In the genomic region with DNA sequence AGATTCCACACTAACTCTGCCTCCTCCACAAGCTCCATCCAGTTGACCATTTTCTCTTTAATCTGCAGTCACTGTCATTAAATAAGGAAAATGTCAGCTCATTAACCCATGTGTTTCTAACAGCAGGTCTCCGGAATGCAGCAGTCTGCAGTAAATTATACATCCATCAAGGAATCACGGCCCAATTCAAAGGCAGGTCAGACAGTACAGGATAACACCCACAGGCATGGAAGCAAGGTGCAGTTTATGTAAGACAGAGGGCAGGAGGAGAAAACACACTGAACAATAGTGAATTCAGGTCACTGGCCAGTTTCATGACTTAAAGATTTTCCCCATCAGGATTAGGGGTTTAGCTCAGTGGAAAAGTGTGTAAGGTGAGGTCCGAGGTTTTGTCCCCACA, we compare ENCODE assay signal across 17 mouse cellular contexts. TPM values are rescaled to one million over a fixed set of nuclear protein-coding genes. Genes with fewer than 3 reads are reported as not detected.
A peak's percentile ranks its signal among the peaks of the same experiment; 100 is the strongest.
DNase-seq lines count a peak whose midpoint lies in the region; ATAC-seq and TF ChIP-seq lines count a peak whose summit lies in the region.
"Had no signal": no experiment of that assay in that cellular context is flagged by ENCODE, and none has a peak within 500 bp of the region (broad histone marks: within the 10 kb centered on the region; RNA-seq: fewer than 3 reads in every experiment).

No protein-coding gene starts in this region.

- 55% methylated on average over 3 of the region's 3 CpGs for WGBS in hindbrain, embryonic 10.5 days
- 31% methylated on average over 3 of the region's 3 CpGs for WGBS in hindbrain, postnatal 0 days
- WGBS in midbrain, embryonic 12.5 days = 48% methylated on average over 3 of the region's 3 CpGs
- WGBS in midbrain, postnatal 0 days = 33% methylated on average over 3 of the region's 3 CpGs
- WGBS in forebrain, embryonic 15.5 days = 49% methylated on average over 3 of the region's 3 CpGs
- WGBS in neural tube, embryonic 13.5 days = 23% methylated on average over 3 of the region's 3 CpGs

- ATAC-seq in hindbrain, postnatal 0 days = no peak
- ATAC-seq in midbrain, embryonic 12.5 days (ENCODE audit: low FRiP score, low read depth) = no peak
- no peak for ATAC-seq in midbrain, postnatal 0 days (ENCODE audit: low FRiP score)
- ATAC-seq in forebrain, embryonic 15.5 days (replicated peaks) = no peak
- ATAC-seq in neural tube, embryonic 13.5 days (ENCODE audit: low read depth) = peak; percentile 71
- ATAC-seq: intestine, postnatal 0 days; liver, postnatal 0 days had no signal

- H3K27ac ChIP-seq in hindbrain, embryonic 10.5 days = peak overlapping the region; percentile 50; the same call in 1 of the 2 replicates
- no peak overlapping the region for H3K27ac ChIP-seq in hindbrain, postnatal 0 days
- peak overlapping the region; percentile 46; the same call in 1 of the 2 replicates for H3K27ac ChIP-seq in midbrain, embryonic 12.5 days (replicated peaks)
- no peak overlapping the region for H3K27ac ChIP-seq in midbrain, postnatal 0 days (ENCODE audit: low read depth, low read length)
- H3K27ac ChIP-seq in forebrain, embryonic 15.5 days (replicated peaks) = peak overlapping the region; percentile 59
- H3K27ac ChIP-seq in neural tube, embryonic 13.5 days (replicated peaks) = peak overlapping the region; percentile 24
- H3K27ac ChIP-seq: gastrocnemius, adult 2 months had no signal

- no peaks in the 10 kb centered on the region for H3K27me3 ChIP-seq in hindbrain, embryonic 10.5 days (ENCODE audit: insufficient read depth, poor library complexity, severe bottlenecking)
- H3K27me3 ChIP-seq in hindbrain, postnatal 0 days (ENCODE audit: insufficient read depth, low read length) = no peaks in the 10 kb centered on the region
- H3K27me3 ChIP-seq in midbrain, embryonic 12.5 days = no peaks in the 10 kb centered on the region; the same call in 1 of the 2 replicates
- no peaks in the 10 kb centered on the region for H3K27me3 ChIP-seq in midbrain, postnatal 0 days (ENCODE audit: insufficient read depth, low read length)
- no peaks in the 10 kb centered on the region for H3K27me3 ChIP-seq in forebrain, embryonic 15.5 days
- no peaks in the 10 kb centered on the region for H3K27me3 ChIP-seq in neural tube, embryonic 13.5 days
- H3K27me3 ChIP-seq: megakaryocyte, embryonic 14.5 days had no signal

- no peak overlapping the region for H3K9ac ChIP-seq in hindbrain, postnatal 0 days (replicated peaks; ENCODE audit: low read length)
- H3K9ac ChIP-seq in midbrain, embryonic 12.5 days (replicated peaks) = no peak overlapping the region
- no peak overlapping the region for H3K9ac ChIP-seq in midbrain, postnatal 0 days (replicated peaks; ENCODE audit: low read length, poor library complexity, severe bottlenecking)
- H3K9ac ChIP-seq in forebrain, embryonic 15.5 days (replicated peaks) = no peak overlapping the region
- no peak overlapping the region for H3K9ac ChIP-seq in neural tube, embryonic 13.5 days
- H3K9ac ChIP-seq: liver, postnatal 0 days had no signal

- peaks cover 25% of the 10 kb centered on the region for H3K4me1 ChIP-seq in hindbrain, embryonic 10.5 days (replicated peaks)
- peaks cover 4% of the 10 kb centered on the region; the same call in 1 of the 2 replicates for H3K4me1 ChIP-seq in hindbrain, postnatal 0 days (ENCODE audit: insufficient read depth, low read length)
- H3K4me1 ChIP-seq in midbrain, embryonic 12.5 days = peaks cover 12% of the 10 kb centered on the region
- H3K4me1 ChIP-seq in midbrain, postnatal 0 days (ENCODE audit: insufficient read depth, low read length) = no peaks in the 10 kb centered on the region
- H3K4me1 ChIP-seq in forebrain, embryonic 15.5 days = peaks cover 18% of the 10 kb centered on the region
- peaks cover 8% of the 10 kb centered on the region for H3K4me1 ChIP-seq in neural tube, embryonic 13.5 days (replicated peaks)

- no peak for DNase-seq in hindbrain, embryonic 10.5 days (ENCODE audit: low spot score)
- no peak for DNase-seq in hindbrain, postnatal 0 days (ENCODE audit: low spot score)
- no peak for DNase-seq in midbrain, postnatal 0 days (ENCODE audit: low spot score)
- no peak for DNase-seq in thymus, adult 18-20 months
- DNase-seq: B cell, adult 2 months; cerebellum, adult 11-12 months; gastrocnemius, adult 2 months; heart, postnatal 4 days; liver; liver, postnatal 0 days; lung, postnatal 14 days; retina, postnatal 1 day had no signal

- TF ChIP-seq CTCF in hindbrain, postnatal 0 days (IDR thresholded peaks at IDR 0.05; ENCODE audit: low read depth) = no peak
- TF ChIP-seq CTCF in midbrain, postnatal 0 days (IDR thresholded peaks at IDR 0.05) = no peak

- H3K4me2 ChIP-seq in hindbrain, postnatal 0 days (ENCODE audit: low read depth, low read length) = no peak overlapping the region
- H3K4me2 ChIP-seq in midbrain, embryonic 12.5 days (replicated peaks) = no peak overlapping the region
- no peak overlapping the region for H3K4me2 ChIP-seq in midbrain, postnatal 0 days (ENCODE audit: low read depth, low read length, poor library complexity, severe bottlenecking)
- H3K4me2 ChIP-seq in forebrain, embryonic 15.5 days (replicated peaks) = no peak overlapping the region
- no peak overlapping the region for H3K4me2 ChIP-seq in neural tube, embryonic 13.5 days

- H3K9me3 ChIP-seq in hindbrain, embryonic 10.5 days = no peaks in the 10 kb centered on the region
- H3K9me3 ChIP-seq in hindbrain, postnatal 0 days (ENCODE audit: low read length) = no peaks in the 10 kb centered on the region
- no peaks in the 10 kb centered on the region for H3K9me3 ChIP-seq in midbrain, embryonic 12.5 days
- H3K9me3 ChIP-seq in midbrain, postnatal 0 days (ENCODE audit: low read length) = no peaks in the 10 kb centered on the region
- H3K9me3 ChIP-seq in forebrain, embryonic 15.5 days = no peaks in the 10 kb centered on the region
- no peaks in the 10 kb centered on the region for H3K9me3 ChIP-seq in neural tube, embryonic 13.5 days
- H3K9me3 ChIP-seq: megakaryocyte, embryonic 14.5 days had no signal

- H3K4me3 ChIP-seq in hindbrain, embryonic 10.5 days = no peak overlapping the region
- no peak overlapping the region for H3K4me3 ChIP-seq in hindbrain, postnatal 0 days (ENCODE audit: low read length)
- H3K4me3 ChIP-seq in midbrain, embryonic 12.5 days = no peak overlapping the region
- no peak overlapping the region for H3K4me3 ChIP-seq in midbrain, postnatal 0 days (ENCODE audit: low read depth, low read length)
- no peak overlapping the region for H3K4me3 ChIP-seq in forebrain, embryonic 15.5 days
- no peak overlapping the region for H3K4me3 ChIP-seq in neural tube, embryonic 13.5 days
- H3K4me3 ChIP-seq: gastrocnemius, adult 2 months; megakaryocyte, embryonic 14.5 days had no signal

- peaks cover 12% of the 10 kb centered on the region; the same call in 1 of the 2 replicates for H3K36me3 ChIP-seq in hindbrain, embryonic 10.5 days
- H3K36me3 ChIP-seq in hindbrain, postnatal 0 days (ENCODE audit: insufficient read depth, low read length) = no peaks in the 10 kb centered on the region
- no peaks in the 10 kb centered on the region; the same call in 1 of the 2 replicates for H3K36me3 ChIP-seq in midbrain, embryonic 12.5 days
- H3K36me3 ChIP-seq in midbrain, postnatal 0 days (ENCODE audit: insufficient read depth, low read length) = no peaks in the 10 kb centered on the region
- no peaks in the 10 kb centered on the region for H3K36me3 ChIP-seq in forebrain, embryonic 15.5 days
- no peaks in the 10 kb centered on the region for H3K36me3 ChIP-seq in neural tube, embryonic 13.5 days

RNA-seq across cellular contexts. Expression of a gene that starts 40.1 kb away (rescaled TPM):
- polyA plus RNA-seq in hindbrain, embryonic 10.5 days (2016; fragmentation: Nextera tagmentation; extraction: Ambion mirVana) = 11.8 and 12.2 TPM in 2 replicates
- 22.5 and 30.3 TPM in 2 replicates for total RNA-seq in hindbrain, postnatal 0 days (2014; rRNA removed)
- polyA plus RNA-seq in hindbrain, postnatal 0 days (2015; fragmentation: Nextera tagmentation; extraction: Ambion mirVana) = 14.4 and 15.8 TPM in 2 replicates
- polyA plus RNA-seq in midbrain, embryonic 12.5 days (2016; fragmentation: Nextera tagmentation; extraction: Ambion mirVana) = 14.0 and 15.9 TPM in 2 replicates
- total RNA-seq in midbrain, postnatal 0 days (2014; rRNA removed) = 18.1 and 23.0 TPM in 2 replicates
- polyA plus RNA-seq in midbrain, postnatal 0 days (2015; fragmentation: Nextera tagmentation; extraction: Ambion mirVana) = 12.3 and 13.7 TPM in 2 replicates
- 12.3 and 13.0 TPM in 2 replicates for polyA plus RNA-seq in forebrain, embryonic 15.5 days (2015; fragmentation: Nextera tagmentation; extraction: Ambion mirVana)
- 11.2 and 12.0 TPM in 2 replicates for polyA plus RNA-seq in neural tube, embryonic 13.5 days (2015; fragmentation: Nextera tagmentation; extraction: Ambion mirVana)

Comparison
In these comparisons a context has a peak if more than half of its experiments do, and no peak if none do; other contexts are left out.
1. H3K27ac ChIP-seq: peak in hindbrain, embryonic 10.5 days (single experiment), midbrain, embryonic 12.5 days (single experiment), forebrain, embryonic 15.5 days (single experiment) and neural tube, embryonic 13.5 days (single experiment); none in hindbrain, postnatal 0 days (single experiment) and midbrain, postnatal 0 days (single experiment).